Mouse (Mus musculus) adrenal gland, adult 2 months (tissue): ENCODE results near the gene Otogl. TPM values are rescaled to one million over a fixed set of nuclear protein-coding genes. Genes with fewer than 3 reads are reported as not detected.

ENCODE experiments used
- DNase-seq: peaks from one replicate; pipeline ENCODE4 v3.0.0; 2021
- polyA plus RNA-seq: library from polyadenylated mRNA; depleted of rRNA; stranded (reverse); fragments of >200 nt; gene quantifications from 2 replicates; pipeline ENCODE4 v1.2.3, GENCODE M21; 2012
- total RNA-seq, 2 experiments: library from RNA; stranded (reverse); gene quantifications; 2 replicates each; pipeline ENCODE4 v1.2.3; 2021

Gene Otogl
- total and polyA plus RNA-seq, 3 experiments: 0.17 to 0.31 TPM; not detected in 1

DNA sequence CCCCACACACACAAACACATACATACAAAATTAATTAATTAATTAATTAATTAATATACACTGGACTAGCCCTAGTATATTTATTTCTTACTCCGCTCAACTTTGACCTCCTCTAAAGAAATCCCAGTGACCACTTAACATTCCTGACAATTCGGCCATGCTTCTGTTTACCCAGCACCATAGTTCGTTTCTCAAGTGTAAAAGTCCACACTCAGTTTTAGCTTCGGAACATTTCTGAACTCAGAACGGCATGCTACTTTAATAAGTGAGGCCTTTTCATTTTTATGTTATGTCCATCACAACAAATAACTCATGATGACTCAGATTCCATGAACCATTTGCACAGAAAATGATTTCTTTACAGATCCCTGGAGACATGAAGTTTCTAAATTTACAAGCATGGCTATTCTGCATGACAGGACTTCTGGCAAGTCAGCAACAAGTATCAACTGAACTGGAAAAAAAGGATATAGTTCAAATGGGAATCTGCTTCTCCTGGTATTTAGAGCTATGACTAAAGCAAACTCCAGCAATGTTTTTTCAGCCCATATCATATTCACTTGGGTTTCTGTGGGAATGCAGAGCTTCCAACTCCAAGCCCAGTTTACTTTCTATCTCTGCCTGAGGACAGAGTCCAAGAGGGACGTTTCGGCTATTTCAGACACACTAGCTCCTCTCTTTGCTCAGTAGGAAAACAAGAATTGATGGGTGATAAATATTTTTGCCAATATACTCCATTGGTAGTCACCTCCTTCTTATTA is 6.5 kb downstream of the Otogl start:
- no peak for DNase-seq

- DNase-seq: no peak
These were observed 10.0 kb downstream of the Otogl start for GRCm38 (mm10) chr10:107901958-107902357.

DNA sequence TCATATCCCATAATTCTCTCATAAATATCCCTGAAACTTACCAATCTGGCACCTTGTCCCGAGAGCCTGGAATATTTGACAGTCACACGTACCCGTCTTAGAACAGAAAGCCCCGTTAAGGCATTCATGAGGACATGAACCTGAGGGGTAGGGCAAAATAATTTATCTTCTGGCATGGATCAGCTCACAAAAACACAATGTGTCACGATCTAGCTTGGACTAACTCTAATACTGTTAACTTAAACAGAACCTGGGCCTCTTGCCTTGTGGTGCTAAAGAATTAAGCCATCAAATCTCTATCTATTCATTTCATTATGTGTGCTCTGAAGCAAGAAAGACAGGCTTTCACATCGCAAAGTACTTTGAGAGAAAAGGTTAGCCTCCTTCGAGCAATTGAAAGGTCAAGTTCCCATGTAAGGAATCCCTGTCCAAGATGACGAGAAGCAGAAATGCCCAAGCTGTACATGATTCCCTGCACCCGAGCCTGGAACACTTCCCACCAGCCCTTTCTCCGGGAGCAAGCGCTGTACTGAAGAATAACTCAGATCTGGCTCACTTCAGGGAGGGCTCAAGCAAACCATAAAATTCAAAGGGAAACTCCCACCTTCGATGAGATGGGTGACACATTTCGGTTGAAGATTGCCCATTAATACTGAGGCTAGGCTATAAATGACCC is 10.6 kb downstream of the Otogl start:
- DNase-seq: no peak

GRCm38 (mm10) chr10:107899946-107900345 is 12.0 kb downstream of the Otogl start:
- no peak for DNase-seq

- DNase-seq: no peak
These were observed 15.8 kb downstream of the Otogl start for GRCm38 (mm10) chr10:107896158-107896557.

GRCm38 (mm10) chr10:107894663-107895581 is 17.0 kb downstream of the Otogl start:
- DNase-seq: no peak

- DNase-seq: no peak
These were observed 21.5 kb downstream of the Otogl start for GRCm38 (mm10) chr10:107890400-107890799.

DNA sequence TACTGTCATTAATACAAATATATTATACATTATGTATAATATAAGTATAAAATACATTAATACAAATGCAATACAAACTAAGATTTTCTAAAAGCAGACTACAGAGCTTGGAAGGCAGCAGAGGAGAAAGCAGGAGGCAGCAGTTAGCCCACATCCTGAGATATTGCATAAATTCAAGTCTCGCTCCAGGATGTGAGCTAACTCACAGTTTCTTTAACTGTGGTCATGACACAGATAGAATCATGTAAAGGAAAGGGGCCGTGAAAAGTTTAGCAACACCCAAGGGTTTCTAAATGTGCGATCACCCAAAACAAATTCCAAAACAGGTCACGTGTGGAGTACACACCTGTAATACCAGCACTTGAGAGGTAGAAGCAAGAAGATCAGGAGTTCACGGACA is 39.4 kb downstream of the Otogl start:
- DNase-seq: no peak

- DNase-seq: no peak
These were observed 39.8 kb downstream of the Otogl start for GRCm38 (mm10) chr10:107872109-107872508.

GRCm38 (mm10) chr10:107870540-107870939 is 41.4 kb downstream of the Otogl start:
- DNase-seq: no peak

GRCm38 (mm10) chr10:107868904-107869303 is 43.0 kb downstream of the Otogl start:
- DNase-seq: no peak

- no peak for DNase-seq
These were observed 44.5 kb downstream of the Otogl start for GRCm38 (mm10) chr10:107867414-107867813.

DNA sequence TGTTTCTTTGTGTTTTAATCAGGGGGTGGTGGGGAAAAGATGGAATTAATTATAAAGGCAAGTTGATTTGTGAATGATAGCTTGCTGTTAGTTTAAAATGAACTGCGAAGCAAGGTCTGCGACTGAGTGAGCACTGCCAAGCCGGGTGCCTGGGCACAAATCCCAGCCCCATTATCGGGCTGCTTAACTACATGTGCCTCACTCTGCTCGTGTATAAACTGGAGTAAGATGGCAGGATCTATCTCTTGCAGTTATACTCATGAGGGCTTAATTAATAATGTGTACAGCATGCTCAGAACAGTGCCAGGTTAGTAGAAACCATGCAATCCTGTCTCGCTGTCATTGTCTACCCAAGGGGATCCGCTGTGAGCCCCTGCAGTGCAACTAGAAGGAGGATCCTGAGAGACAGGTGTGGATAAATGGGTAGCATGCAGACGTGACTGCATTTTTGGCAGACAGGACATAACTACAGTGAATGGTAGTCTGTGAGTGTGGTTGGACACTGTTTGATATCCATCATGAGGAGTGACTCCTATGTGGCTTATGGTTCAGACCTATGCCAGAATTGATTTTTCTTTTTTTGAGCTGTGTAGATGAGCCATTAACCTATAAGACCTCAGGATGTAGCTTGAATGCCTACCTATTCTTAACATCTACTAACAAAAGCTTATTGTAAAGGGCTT is 51.6 kb downstream of the Otogl start:
- DNase-seq: no peak

GRCm38 (mm10) chr10:107859220-107859619 is 52.7 kb downstream of the Otogl start:
- DNase-seq: no peak

DNA sequence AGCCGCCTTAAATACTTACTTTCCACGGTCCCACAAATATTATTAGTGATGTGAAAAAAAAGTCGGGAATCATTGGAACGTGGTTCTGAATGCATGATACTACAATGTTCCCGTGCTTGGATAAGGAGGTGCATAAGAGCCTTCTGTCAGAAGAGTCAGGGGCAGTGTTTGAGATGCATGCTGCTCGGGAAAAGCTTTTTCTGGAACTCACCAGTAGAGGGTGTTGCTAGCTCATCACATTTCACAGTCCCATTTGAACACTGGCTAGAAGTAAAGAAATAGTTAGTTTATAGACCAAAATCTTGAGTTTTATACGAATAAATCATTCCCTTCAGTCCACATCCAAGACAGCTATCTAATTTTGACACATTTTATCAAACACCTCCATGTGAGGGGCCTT is 53.2 kb downstream of the Otogl start:
- peak; percentile 21 for DNase-seq

- DNase-seq: no peak
These were observed 67.0 kb downstream of the Otogl start for GRCm38 (mm10) chr10:107844906-107845305.

GRCm38 (mm10) chr10:107834452-107835239 is 77.3 kb downstream of the Otogl start:
- DNase-seq: no peak

DNA sequence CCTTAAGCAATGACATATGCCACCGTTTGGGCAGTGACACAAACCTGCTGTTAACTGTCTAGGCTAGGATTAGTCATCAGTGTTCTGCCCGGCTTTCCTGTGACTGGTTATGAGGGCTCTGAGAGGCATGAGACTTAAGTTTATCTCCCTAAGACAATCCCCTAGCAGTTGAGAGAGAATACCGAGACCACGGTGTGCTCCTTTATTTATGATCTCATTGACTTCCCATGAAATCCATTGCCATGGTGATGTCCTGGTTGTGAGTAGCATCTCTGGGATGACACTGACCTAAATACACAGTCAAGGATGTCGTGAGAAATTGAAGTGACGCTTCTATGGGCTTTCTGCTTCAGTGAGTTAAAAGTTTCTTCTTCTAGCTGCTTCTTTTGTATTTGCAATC is 82.8 kb downstream of the Otogl start:
- peak; percentile 33 for DNase-seq

GRCm38 (mm10) chr10:107813814-107814483 is 98.0 kb downstream of the Otogl start:
- DNase-seq: no peak

GRCm38 (mm10) chr10:107810649-107811398 is 101.1 kb downstream of the Otogl start:
- no peak for DNase-seq
